Mouse (Mus musculus) G1E (cell line): ENCODE data around the gene Irs2.

Source experiments
- CTCF ChIP-seq: IDR thresholded peaks from 2 replicates; pipeline ENCODE4 v1.5.1; 2012; ENCODE audit warnings: low read depth, low read length, inconsistent platforms, mixed read lengths
- GATA1 ChIP-seq: IDR thresholded peaks from 2 replicates; pipeline ENCODE4 v1.6.1; 2012; ENCODE audit warnings: borderline replicate concordance, low read length, inconsistent platforms, mixed read lengths
- POLR2AphosphoS5 ChIP-seq: IDR thresholded peaks from 2 replicates; pipeline ENCODE4 v1.6.1; 2012; ENCODE audit warnings: low read depth, low read length, inconsistent platforms; ENCODE audit not compliant: insufficient replicate concordance
- TAL1 ChIP-seq: conservative IDR thresholded peaks from 2 replicates; pipeline ENCODE4 v1.6.1; 2012; ENCODE audit warnings: low read depth, low read length, inconsistent platforms, mixed read lengths

- TF ChIP-seq CTCF (no peak), POLR2AphosphoS5 (no peak), GATA1 (no peak), TAL1 (no peak)
Observed at GRCm38 (mm10) chr8:10943314-10944060, 64.8 kb downstream of the Irs2 start.
